Mouse (Mus musculus) embryonic facial prominence, embryonic 12.5 days (tissue): ENCODE data around the gene Pde4dip. TPM values are rescaled to one million over a fixed set of nuclear protein-coding genes. Genes with fewer than 3 reads are reported as not detected.

ENCODE experiments used
- ATAC-seq: fragments of 200-750 bp; cut with Nextera tagmentation; 2 replicates; pipeline ENCODE4 v1.8.0; 2017; ENCODE audit not compliant: insufficient number of reproducible peaks, insufficient read depth, low FRiP score, low TSS enrichment
- H3K27ac ChIP-seq: fragments of 300-500 bp; sonication (generic); 2 replicates; pipeline ENCODE4 v1.5.1; 2016; ENCODE audit warnings: mild to moderate bottlenecking
- H3K27me3 ChIP-seq: fragments of 300-500 bp; sonication (generic); 2 replicates; pipeline ENCODE4 v1.6.1; 2016; ENCODE audit warnings: mild to moderate bottlenecking, moderate library complexity
- H3K36me3 ChIP-seq: fragments of 300-500 bp; sonication (generic); 2 replicates; pipeline ENCODE4 v1.6.1; 2016; ENCODE audit warnings: mild to moderate bottlenecking
- H3K4me1 ChIP-seq: fragments of 300-500 bp; sonication (generic); 2 replicates; pipeline ENCODE4 v1.6.1; 2016
- H3K4me2 ChIP-seq: fragments of 300-500 bp; sonication (generic); replicated peaks from 2 replicates; pipeline ENCODE4 v1.6.1; 2016; ENCODE audit warnings: mild to moderate bottlenecking, moderate library complexity
- H3K4me3 ChIP-seq: fragments of 300-500 bp; sonication (generic); 2 replicates; pipeline ENCODE4 v1.5.1; 2016; ENCODE audit warnings: mild to moderate bottlenecking
- H3K9ac ChIP-seq: fragments of 300-500 bp; sonication (generic); 2 replicates; pipeline ENCODE4 v1.6.1; 2016; ENCODE audit warnings: mild to moderate bottlenecking, moderate library complexity
- H3K9me3 ChIP-seq: fragments of 300-500 bp; sonication (generic); 2 replicates; pipeline ENCODE4 v1.6.1; 2016; ENCODE audit warnings: mild to moderate bottlenecking, moderate library complexity
- WGBS: fragments of 180-500 bp; shearing (Covaris S2); methylation state at CpG from one replicate; pipeline ENCODE4 v1.1.7; 2016; 5-methylcytosine and 5-hydroxymethylcytosine counted together
- polyA plus RNA-seq: library from polyadenylated mRNA; unstranded; fragments of >200 nt; fragmentation: Nextera tagmentation; extraction: Ambion mirVana; gene quantifications from 2 replicates; pipeline ENCODE4 v1.2.1, GENCODE M21; 2016

Pde4dip gene
- polyA plus RNA-seq, 1 experiment from 2014 or later, result 32.4 TPM

- Histone ChIP-seq H3K4me2 (no peak overlapping the region), H3K4me1 (0 out of 2 replicates have a peak, but pooled peaks cover 3% of the 10 kb centered on the region), H3K4me3 (no peak overlapping the region), H3K9ac (no peak overlapping the region), H3K27me3 (no peaks in the 10 kb centered on the region), H3K27ac (no peak overlapping the region), H3K36me3 (no peaks in the 10 kb centered on the region), H3K9me3 (no peaks in the 10 kb centered on the region)
- 40% methylated on average over 1 of the region's 1 CpGs for WGBS
- no peak for ATAC-seq
Measured at GRCm38 (mm10) chr3:97834625-97835024, 53.9 kb downstream of the Pde4dip start.

- no peaks in the 10 kb centered on the region for H3K27me3 ChIP-seq
- H3K9ac ChIP-seq, result no peak overlapping the region
- 0 out of 2 replicates have a peak, but pooled peaks cover 3% of the 10 kb centered on the region for H3K4me1 ChIP-seq
- H3K4me2 ChIP-seq, result no peak overlapping the region
- no peak overlapping the region for H3K4me3 ChIP-seq
- WGBS, result 63% methylated on average over 15 of the region's 15 CpGs
- no peak for ATAC-seq
- no peak overlapping the region for H3K27ac ChIP-seq
- H3K36me3 ChIP-seq, result no peaks in the 10 kb centered on the region
- no peaks in the 10 kb centered on the region for H3K9me3 ChIP-seq
Measured at GRCm38 (mm10) chr3:97831564-97832320, 56.8 kb downstream of the Pde4dip start.

- 64% methylated on average over 2 of the region's 2 CpGs for WGBS
- no peak for ATAC-seq
- H3K27me3 ChIP-seq, result no peaks in the 10 kb centered on the region
- no peak overlapping the region for H3K4me3 ChIP-seq
- no peak overlapping the region for H3K9ac ChIP-seq
- H3K4me1 ChIP-seq, result 0 out of 2 replicates have a peak, but pooled peaks cover 3% of the 10 kb centered on the region
- H3K4me2 ChIP-seq, result no peak overlapping the region
- no peaks in the 10 kb centered on the region for H3K36me3 ChIP-seq
- H3K27ac ChIP-seq, result no peak overlapping the region
- no peaks in the 10 kb centered on the region for H3K9me3 ChIP-seq
Measured at GRCm38 (mm10) chr3:97830622-97831021, 57.9 kb downstream of the Pde4dip start.

GRCm38 (mm10) chr3:97830122-97830521 is 58.4 kb downstream of the Pde4dip start:
- no peak overlapping the region for H3K9ac ChIP-seq
- H3K27me3 ChIP-seq, result 0 out of 2 replicates have a peak, but pooled peaks cover 2% of the 10 kb centered on the region
- H3K36me3 ChIP-seq, result no peaks in the 10 kb centered on the region
- H3K4me1 ChIP-seq, result peaks cover 4% of the 10 kb centered on the region; the same call in 1 of the 2 replicates
- H3K27ac ChIP-seq, result no peak overlapping the region
- no peak overlapping the region for H3K4me3 ChIP-seq
- no peaks in the 10 kb centered on the region for H3K9me3 ChIP-seq
- H3K4me2 ChIP-seq, result no peak overlapping the region
- ATAC-seq, result no peak
- 31% methylated on average over 2 of the region's 2 CpGs for WGBS

GRCm38 (mm10) chr3:97828286-97828685 is 60.2 kb downstream of the Pde4dip start:
- no peak for ATAC-seq
- Histone ChIP-seq H3K4me2 (no peak overlapping the region), H3K36me3 (no peaks in the 10 kb centered on the region), H3K27ac (no peak overlapping the region), H3K4me1 (peaks cover 15% of the 10 kb centered on the region), H3K9ac (no peak overlapping the region), H3K9me3 (no peaks in the 10 kb centered on the region), H3K4me3 (no peak overlapping the region), H3K27me3 (peaks cover 17% of the 10 kb centered on the region; the same call in 1 of the 2 replicates)
- 88% methylated on average over 4 of the region's 4 CpGs for WGBS

GRCm38 (mm10) chr3:97825246-97825645 is 63.3 kb downstream of the Pde4dip start:
- no peak overlapping the region for H3K9ac ChIP-seq

GRCm38 (mm10) chr3:97824744-97825143 is 63.8 kb downstream of the Pde4dip start:
- 4% methylated on average over 4 of the region's 5 CpGs for WGBS
- no peaks in the 10 kb centered on the region for H3K9me3 ChIP-seq
- H3K4me1 ChIP-seq, result peaks cover 12% of the 10 kb centered on the region
- H3K9ac ChIP-seq, result no peak overlapping the region
- H3K4me2 ChIP-seq, result peak overlapping the region; percentile 85
- H3K27me3 ChIP-seq, result peaks cover 19% of the 10 kb centered on the region; the same call in 1 of the 2 replicates
- peak overlapping the region; percentile 48 for H3K4me3 ChIP-seq
- ATAC-seq, result no peak
- no peak overlapping the region for H3K27ac ChIP-seq
- H3K36me3 ChIP-seq, result no peaks in the 10 kb centered on the region

More at GRCm38 (mm10) chr3:97825246-97825645, 63.3 kb downstream of the Pde4dip start:
- WGBS, result 10% methylated on average over 3 of the region's 3 CpGs
- H3K4me2 ChIP-seq, result 0 out of 2 replicates have a peak overlapping the region, but pooled peaks have one; percentile 85
- H3K27me3 ChIP-seq, result peaks cover 19% of the 10 kb centered on the region; the same call in 1 of the 2 replicates
- H3K4me3 ChIP-seq, result no peak overlapping the region
- peaks cover 12% of the 10 kb centered on the region for H3K4me1 ChIP-seq
- no peak overlapping the region for H3K27ac ChIP-seq
- H3K36me3 ChIP-seq, result no peaks in the 10 kb centered on the region
- no peak for ATAC-seq
- no peaks in the 10 kb centered on the region for H3K9me3 ChIP-seq

GRCm38 (mm10) chr3:97824011-97824711 is 64.3 kb downstream of the Pde4dip start:
- H3K4me1 ChIP-seq, result peaks cover 12% of the 10 kb centered on the region
- peak overlapping the region; percentile 48 for H3K4me3 ChIP-seq
- peak overlapping the region; percentile 85 for H3K4me2 ChIP-seq
- H3K9ac ChIP-seq, result peak overlapping the region; percentile 30
- H3K27me3 ChIP-seq, result peaks cover 19% of the 10 kb centered on the region; the same call in 1 of the 2 replicates
- no peaks in the 10 kb centered on the region for H3K36me3 ChIP-seq
- no peak overlapping the region for H3K27ac ChIP-seq
- peak; percentile 62; the same call in 1 of the 2 replicates for ATAC-seq
- WGBS, result 1% methylated on average over 28 of the region's 29 CpGs
- no peaks in the 10 kb centered on the region for H3K9me3 ChIP-seq

- H3K27me3 ChIP-seq, result peaks cover 19% of the 10 kb centered on the region; the same call in 1 of the 2 replicates
- H3K9ac ChIP-seq, result no peak overlapping the region
- no peak for ATAC-seq
- H3K4me3 ChIP-seq, result peak overlapping the region; percentile 48; the same call in 1 of the 2 replicates
- peak overlapping the region; percentile 85 for H3K4me2 ChIP-seq
- no peaks in the 10 kb centered on the region for H3K36me3 ChIP-seq
- no peaks in the 10 kb centered on the region for H3K9me3 ChIP-seq
- WGBS, result 13% methylated on average over 6 of the region's 6 CpGs
- no peak overlapping the region for H3K27ac ChIP-seq
- peaks cover 12% of the 10 kb centered on the region for H3K4me1 ChIP-seq
Measured at GRCm38 (mm10) chr3:97823438-97823837, 65.1 kb downstream of the Pde4dip start.

GRCm38 (mm10) chr3:97819050-97819449 is 69.5 kb downstream of the Pde4dip start:
- no peak for ATAC-seq
- Histone ChIP-seq H3K9ac (no peak overlapping the region), H3K36me3 (no peaks in the 10 kb centered on the region)

GRCm38 (mm10) chr3:97818383-97818982 is 70.0 kb downstream of the Pde4dip start:
- peaks cover under 1% of the 10 kb centered on the region; the same call in 1 of the 2 replicates for H3K4me1 ChIP-seq
- H3K36me3 ChIP-seq, result no peaks in the 10 kb centered on the region
- no peak overlapping the region for H3K4me3 ChIP-seq
- H3K27me3 ChIP-seq, result peaks cover 4% of the 10 kb centered on the region; the same call in 1 of the 2 replicates
- no peak overlapping the region for H3K4me2 ChIP-seq
- H3K9ac ChIP-seq, result no peak overlapping the region
- no peak overlapping the region for H3K27ac ChIP-seq
- ATAC-seq, result no peak
- 90% methylated on average over 1 of the region's 1 CpGs for WGBS
- no peaks in the 10 kb centered on the region for H3K9me3 ChIP-seq

More at GRCm38 (mm10) chr3:97819050-97819449, 69.5 kb downstream of the Pde4dip start:
- Histone ChIP-seq H3K27ac (no peak overlapping the region), H3K9me3 (no peaks in the 10 kb centered on the region), H3K4me1 (peaks cover 5% of the 10 kb centered on the region; the same call in 1 of the 2 replicates), H3K27me3 (peaks cover 10% of the 10 kb centered on the region; the same call in 1 of the 2 replicates), H3K4me2 (no peak overlapping the region), H3K4me3 (no peak overlapping the region)
- 56% methylated on average over 3 of the region's 3 CpGs for WGBS
